Mouse (Mus musculus) T-helper 2 cell (primary cell): ENCODE measurements at regions not wholly inside any gene's neighbourhood (a gene's known extent, or its start where the extent isn't known, plus 50 kb on each side); places are given as distances from the start of the nearest gene placed in this dataset.

Experiments
- in situ Hi-C: fragments of 300-600 bp; cut with MboI, MseI; formaldehyde crosslinking; loops from one replicate; pipeline ENCODE4 v1.15.1; 2025; ENCODE audit warnings: high pct_unique_total_duplicates

DNA sequence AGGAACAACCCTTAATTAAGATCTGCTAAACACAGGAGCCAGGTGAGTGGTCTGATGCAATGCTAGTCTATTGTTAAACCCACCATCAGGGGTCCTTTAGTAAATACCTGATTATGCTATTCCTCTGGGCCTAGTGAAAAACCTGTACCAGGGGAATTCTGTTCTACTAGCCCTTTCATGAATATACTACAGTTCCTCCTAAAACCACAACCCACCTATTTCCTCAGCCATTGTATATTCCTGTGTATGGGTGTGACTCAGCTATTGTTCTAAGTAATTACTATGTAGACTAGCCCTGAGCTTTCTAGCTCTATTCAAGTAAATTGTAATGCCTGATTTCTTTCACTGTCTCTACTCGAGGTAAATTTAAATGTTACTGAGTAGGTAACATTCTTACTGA is 57.0 kb upstream of the Egfem1 start:
- in situ Hi-C loops: loop anchor here (25.0 kb wide), 1 partner anchor 1512 kb away; the partner anchor contains the start of gene Mecom

GRCm38 (mm10) chr3:29027726-29028125 is 54.1 kb upstream of the Egfem1 start:
- in situ Hi-C loops: loop anchor here (25.0 kb wide), 1 partner anchor 1510 kb away; the partner anchor contains the start of gene Mecom

DNA sequence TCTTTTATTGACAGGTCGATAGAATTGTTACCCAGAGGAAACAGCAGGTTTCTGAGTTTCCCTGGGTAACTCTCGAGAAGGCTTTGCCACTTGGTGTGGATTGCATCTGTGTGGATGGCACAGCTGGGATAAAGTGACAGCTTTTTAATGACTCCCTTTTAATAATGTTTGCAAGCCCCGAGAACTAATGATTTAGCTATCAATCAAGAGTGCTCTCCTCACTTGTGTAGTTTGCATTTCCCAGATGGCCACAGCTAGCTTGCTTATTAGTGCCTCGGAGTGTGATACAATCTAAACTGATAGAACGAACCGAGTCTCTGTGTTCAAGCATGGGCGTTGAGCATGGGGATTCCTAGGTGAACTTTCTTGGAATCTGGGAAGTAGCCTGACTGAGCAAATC is 51.0 kb upstream of the Egfem1 start:
- in situ Hi-C loops: loop anchor here (25.0 kb wide), 1 partner anchor 1507 kb away; the partner anchor contains the start of gene Mecom

- in situ Hi-C loops: loop anchor here (25.0 kb wide), 1 partner anchor 1505 kb away; the partner anchor contains the start of gene Mecom
These were observed 50.0 kb upstream of the Egfem1 start for GRCm38 (mm10) chr3:29031811-29032210.
